Mouse (Mus musculus) right cerebral cortex, postnatal 36 days (tissue): ENCODE data around the gene Olfr547.
"Not testable (repeated sequence)": the region's sequence is repeated elsewhere in the genome, so short reads cannot be mapped to it uniquely, and the experiment has no call there.

Source experiments
- DNase-seq, 2 experiments: peaks; one replicate each; pipeline ENCODE4 v3.0.0; 2022; ENCODE audit warnings: low spot score in 2 of 2, mixed read lengths in 1 of 2

Olfr547 gene

DNA sequence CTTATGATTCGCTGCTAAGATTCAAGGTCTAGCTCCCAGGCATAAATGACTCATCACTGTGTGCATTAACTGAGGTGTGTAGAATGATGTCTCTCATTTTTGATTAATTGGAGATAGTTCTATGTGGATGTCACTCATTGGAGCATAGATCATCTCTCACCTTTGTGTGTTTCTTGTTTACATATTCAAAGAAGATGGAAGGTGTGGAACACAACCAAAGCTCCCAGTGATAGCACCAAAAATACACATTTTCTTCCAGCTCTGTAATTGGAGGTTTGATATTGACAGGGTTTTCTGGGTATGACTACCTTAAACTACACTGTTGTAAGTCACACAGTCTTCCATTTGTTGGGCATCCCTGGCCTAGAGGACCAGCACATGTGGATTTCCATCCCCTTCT, at the start of gene Olfr547:
TSS of gene Olfr547 (plus strand) at position 301 of the 400 bp plus-strand sequence.
- DNase-seq: no peak

GRCm38 (mm10) chr7:102484766-102485165, 49.8 kb upstream of the Olfr547 start:
- not testable (repeated sequence) for DNase-seq

DNA sequence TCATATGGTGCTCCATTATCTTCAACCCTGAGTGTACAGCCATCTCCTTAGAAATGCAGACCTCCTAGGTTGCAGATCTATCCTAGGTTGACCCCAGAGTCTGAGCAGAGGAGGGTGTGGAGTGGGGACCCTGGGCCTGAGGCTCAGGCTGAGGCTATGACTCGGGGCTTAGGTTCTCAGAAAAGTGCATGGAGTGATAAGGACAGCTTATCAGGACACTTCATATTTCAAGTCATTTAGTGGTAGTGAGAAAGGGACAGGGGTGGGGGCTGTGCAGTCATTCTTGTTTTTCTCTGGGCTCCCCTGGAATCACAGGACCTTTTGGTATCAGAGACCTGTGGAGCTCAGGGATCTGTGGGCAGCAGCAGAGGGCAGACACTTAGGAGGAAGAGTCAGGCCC, 48.4 kb upstream of the Olfr547 start:
- DNase-seq: no peak

DNA sequence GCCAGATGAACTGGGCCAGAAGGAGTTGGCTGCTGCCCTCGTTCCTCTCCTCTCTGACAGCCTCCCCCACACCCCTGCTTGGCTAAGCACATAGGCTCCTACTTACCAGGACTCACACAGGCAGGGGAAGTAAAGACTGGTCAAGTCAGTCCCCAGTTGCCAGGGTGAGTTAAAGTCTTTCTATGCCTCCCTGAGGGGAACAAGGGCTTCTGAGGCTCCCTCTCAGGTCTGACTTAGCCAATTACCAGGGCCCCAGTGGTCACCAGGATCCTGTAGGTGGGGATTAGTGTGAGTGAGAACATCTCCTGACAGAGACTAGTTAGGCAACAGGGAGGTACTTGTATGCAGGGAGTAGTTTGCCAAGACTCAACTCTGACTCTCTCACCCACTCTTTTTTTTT, 46.4 kb upstream of the Olfr547 start, which contains the start of gene Olfr544:
TSS of gene Olfr544 (minus strand) at position 153 of the 400 bp plus-strand sequence.
- no peak for DNase-seq

DNA sequence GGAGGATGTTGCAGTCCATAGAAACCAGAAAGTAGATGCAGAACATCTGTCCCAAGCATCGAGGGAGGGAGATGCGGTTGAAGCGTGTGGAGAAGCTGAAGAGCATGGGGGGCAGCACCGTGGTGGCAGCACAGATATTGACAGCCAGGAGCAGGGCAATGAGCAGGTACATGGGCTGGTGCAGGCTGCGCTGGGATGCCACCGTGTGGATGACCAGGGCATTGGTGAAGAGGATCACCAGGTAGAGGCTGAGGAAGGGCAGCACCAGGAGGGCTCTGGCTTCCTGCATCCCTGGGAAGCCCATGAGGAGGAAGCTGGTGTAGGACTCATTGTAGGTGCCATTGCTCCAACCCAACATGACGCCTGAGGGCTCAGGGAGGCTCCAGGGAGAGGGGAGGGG, 40.1 kb upstream of the Olfr547 start:
- not testable (repeated sequence) for DNase-seq

GRCm38 (mm10) chr7:102499473-102499872, 35.1 kb upstream of the Olfr547 start, which contains the start of gene Olfr545:
Olfr545 (minus strand) TSS chr7:102499573.
- DNase-seq: no peak

- no peak for DNase-seq
These were observed 32.6 kb upstream of the Olfr547 start for GRCm38 (mm10) chr7:102501986-102502385.

DNA sequence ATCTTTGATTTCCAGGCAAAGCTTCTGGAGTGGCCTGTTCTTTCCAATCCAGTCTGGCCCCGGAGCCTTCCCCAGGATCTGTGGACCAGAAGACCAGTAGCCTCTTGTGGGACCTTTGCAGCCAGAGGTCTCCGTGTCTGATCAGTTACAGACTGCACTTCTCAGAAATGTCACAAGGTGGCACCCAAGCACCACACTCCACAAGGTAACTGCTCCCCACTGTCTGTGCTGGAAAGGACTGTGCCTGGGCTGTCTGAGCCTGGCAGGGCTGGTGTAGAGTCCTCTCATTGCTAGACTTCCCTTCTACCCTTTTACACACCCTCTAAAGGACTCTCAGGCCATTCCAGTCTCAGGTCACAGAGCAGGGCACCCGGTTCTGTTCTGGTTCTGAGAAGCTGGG, 27.7 kb upstream of the Olfr547 start:
- peak; percentile 55 to 61 for DNase-seq

DNA sequence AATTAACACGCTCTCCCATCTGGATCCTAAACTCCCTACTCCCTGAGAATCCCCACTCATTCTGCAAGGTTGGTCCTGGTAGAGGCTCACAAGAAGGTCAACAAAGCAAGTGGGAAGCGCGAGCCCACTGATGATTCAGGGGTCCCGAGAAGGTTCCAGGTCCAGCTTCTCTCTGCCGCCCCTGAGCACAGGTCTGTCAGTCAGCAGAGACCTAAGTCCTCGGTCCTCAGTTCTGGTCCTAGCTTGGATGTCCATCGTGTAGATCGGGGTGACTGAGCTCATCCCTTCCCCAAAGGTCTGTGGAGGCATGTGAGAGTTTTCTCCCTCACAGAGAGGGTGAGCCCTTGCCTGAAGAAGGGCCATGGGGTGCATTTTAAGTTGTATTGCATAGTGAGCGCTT, 26.5 kb upstream of the Olfr547 start:
- DNase-seq: no peak

DNA sequence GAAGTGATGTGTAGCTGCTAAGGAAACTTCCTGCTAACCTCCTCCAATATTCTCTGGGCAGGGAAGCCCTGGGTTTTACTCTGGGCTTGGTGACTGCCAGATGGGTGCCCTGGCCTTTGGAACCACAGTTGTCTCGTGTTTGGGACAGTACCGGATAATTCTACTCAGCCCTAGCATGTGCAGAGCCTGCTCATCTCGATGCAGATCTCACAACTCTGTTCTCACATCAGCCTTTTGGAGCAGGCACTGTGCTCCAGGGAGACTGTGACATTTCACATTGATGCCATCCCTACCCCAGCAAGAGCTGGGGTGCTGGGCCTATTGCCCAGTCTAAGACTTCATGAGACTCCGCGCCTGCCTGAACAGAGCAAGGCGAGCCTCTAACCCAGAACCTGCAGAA, 25.9 kb upstream of the Olfr547 start:
- DNase-seq: no peak

GRCm38 (mm10) chr7:102509726-102510125, 24.8 kb upstream of the Olfr547 start:
- DNase-seq: no peak

DNA sequence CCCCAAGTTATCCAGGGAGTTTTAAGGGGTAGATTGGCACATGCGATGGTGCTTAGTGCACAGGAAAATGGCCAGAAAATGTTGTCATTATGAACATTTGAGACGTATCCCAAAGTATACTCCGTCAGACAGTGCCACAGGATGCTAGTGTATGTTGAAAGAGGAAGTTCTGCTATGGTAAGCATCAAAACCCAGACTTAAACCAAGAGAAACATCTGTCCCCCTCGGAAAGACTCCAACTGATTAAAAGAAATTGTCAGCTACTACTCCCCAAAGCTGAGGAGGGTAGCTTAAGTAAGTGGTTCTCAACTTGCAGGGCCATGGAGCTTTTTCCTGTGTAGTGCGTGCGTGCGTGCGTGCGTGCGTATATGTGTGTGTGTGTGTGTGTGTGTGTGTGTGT, 22.6 kb upstream of the Olfr547 start:
- DNase-seq: no peak

DNA sequence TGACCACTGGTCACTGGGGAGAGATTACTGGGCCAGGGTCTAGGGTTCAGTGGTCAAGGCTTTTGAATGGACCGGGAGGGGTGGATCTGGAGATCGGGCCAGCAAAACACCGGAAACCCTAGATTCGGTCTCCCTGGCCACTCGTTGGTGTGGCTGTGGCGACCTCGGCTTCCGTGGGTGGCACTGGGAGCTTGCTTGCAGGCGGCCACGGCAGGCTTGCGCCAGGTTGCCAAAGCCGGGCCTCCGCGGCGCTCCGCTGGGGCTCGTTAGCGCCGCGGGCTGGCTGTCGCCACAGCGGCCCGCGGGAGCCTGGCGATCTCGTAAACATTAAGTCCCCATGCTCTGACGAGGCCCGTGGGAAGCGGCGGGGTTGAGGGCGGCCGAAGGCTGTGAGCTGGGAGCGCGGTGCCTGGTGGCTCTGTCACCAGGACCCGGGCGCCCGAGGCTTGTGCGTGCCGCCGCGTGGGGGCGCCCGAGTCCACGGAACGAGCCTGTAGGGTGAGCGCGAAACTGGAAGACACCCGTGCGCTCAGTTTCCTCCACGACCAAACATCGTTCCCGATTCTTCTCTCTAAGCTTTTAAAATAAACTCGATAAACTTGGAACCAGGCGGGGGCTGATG, 21.6 kb upstream of the Olfr547 start:
- peak; percentile 63 to 70 for DNase-seq

DNA sequence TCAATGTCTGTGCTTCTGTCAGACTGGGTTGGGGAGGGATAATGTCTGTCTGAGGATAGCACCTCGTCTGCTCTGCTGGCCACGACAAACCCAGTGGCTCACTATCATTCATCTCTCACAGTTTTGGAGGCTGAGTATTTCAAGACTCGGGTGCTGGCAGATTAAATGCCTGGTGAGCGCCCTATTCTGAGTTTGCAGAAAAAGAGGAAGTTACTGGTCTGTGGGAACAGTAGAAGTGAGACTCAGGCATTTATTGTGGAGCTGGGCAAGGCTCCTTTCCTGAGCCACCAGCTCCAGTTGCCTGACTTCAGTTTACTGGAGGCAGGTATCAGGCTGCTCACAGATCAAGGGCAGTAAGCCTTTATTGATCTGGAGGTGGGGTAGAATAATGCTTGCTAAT, 20.4 kb upstream of the Olfr547 start:
- no peak for DNase-seq

GRCm38 (mm10) chr7:102516261-102517050, 18.1 kb upstream of the Olfr547 start:
- DNase-seq: no peak

DNA sequence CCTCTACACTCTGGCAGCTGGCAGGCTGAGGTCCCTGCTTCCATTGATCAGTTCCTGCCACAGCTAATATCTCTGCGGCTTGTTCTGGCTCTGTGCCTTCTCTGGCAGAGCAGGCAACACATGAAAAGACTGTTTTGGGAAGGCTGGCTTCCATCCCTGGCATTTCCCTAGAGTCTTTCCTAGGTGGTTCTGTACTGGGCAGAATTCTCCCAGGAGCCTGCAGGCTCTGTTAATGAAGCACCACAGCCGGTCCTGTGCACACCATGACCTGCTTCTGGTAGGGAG, 17.6 kb upstream of the Olfr547 start:
- no peak for DNase-seq

GRCm38 (mm10) chr7:102529052-102529451, 5.5 kb upstream of the Olfr547 start:
- no peak for DNase-seq

GRCm38 (mm10) chr7:102540596-102540995, 6.0 kb downstream of the Olfr547 start, which contains the start of gene Olfr548-ps1:
Olfr548-ps1 (plus strand) TSS chr7:102540896.
- DNase-seq: no peak

DNA sequence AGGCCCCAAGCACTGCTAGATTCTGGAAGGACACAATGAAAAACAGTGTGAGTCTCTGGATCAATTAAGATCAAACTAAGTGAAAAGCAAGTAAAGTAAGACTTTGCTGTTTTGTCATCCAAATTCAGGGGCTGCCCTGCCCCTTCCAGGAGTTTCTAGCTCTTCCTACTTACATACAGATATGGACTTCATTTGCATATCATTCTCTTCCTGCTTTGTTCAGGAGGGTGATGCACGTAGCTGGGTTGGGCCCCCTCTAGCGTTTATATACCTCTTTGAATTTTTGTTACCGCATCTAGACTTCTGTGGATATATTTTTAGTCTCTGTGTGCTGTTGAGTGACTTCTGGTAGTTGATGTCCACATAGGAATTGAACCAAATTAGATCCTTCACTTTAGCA, 6.7 kb downstream of the Olfr547 start:
- no peak for DNase-seq

DNA sequence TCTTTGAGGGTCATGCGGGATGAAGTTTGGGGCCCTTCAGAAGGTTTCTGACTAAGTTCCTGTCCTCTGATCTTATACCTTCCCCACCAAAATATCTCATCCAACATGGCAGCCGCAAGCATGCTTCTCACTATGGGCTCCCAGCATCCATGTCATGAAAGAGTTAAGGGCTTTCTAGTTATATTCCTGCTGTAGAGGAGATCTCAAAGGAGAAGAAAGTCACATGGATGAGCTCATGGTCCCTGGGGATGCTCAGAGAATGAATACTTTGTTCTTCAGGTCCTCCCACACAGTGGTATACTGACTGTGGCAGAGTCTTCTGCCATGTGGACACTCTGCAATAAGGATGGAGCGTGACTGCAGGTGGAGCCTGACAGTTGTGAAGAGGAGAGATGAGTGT, 15.0 kb downstream of the Olfr547 start, which contains the start of gene Olfr549:
TSS of gene Olfr549 (plus strand) at position 301 of the 400 bp plus-strand sequence.
- DNase-seq: no peak

GRCm38 (mm10) chr7:102553279-102553678, 18.7 kb downstream of the Olfr547 start:
- no peak for DNase-seq

- peak; percentile 14 to 23 for DNase-seq
These were observed 30.7 kb downstream of the Olfr547 start, which contains the start of gene Trim21 for GRCm38 (mm10) chr7:102564999-102565997. Trim21 (minus strand) TSS chr7:102565486.
